Mouse (Mus musculus) testis, adult 2 months (tissue): ENCODE data around the gene Dnase1l2. TPM values are rescaled to one million over a fixed set of nuclear protein-coding genes. Genes with fewer than 3 reads are reported as not detected.

Experiments used
- H3K27ac ChIP-seq: fragments of 200-500 bp; 2 replicates; pipeline ENCODE4 v1.5.1; 2012; ENCODE audit warnings: low read depth, low read length; ENCODE audit not compliant: control insufficient read depth, insufficient read depth
- H3K27me3 ChIP-seq: fragments of 200-500 bp; 2 replicates; pipeline ENCODE4 v1.6.1; 2012; ENCODE audit warnings: mild to moderate bottlenecking, low read length, moderate library complexity; ENCODE audit not compliant: control insufficient read depth, insufficient read depth
- H3K36me3 ChIP-seq: fragments of 200-500 bp; 2 replicates; pipeline ENCODE4 v1.6.1; 2012; ENCODE audit warnings: mild to moderate bottlenecking, low read length; ENCODE audit not compliant: control insufficient read depth, insufficient read depth
- H3K4me1 ChIP-seq: fragments of 200-500 bp; 2 replicates; pipeline ENCODE4 v1.6.1; 2012; ENCODE audit warnings: low read length; ENCODE audit not compliant: control insufficient read depth, insufficient read depth
- H3K4me3 ChIP-seq: fragments of 200-500 bp; 2 replicates; pipeline ENCODE4 v1.5.1; 2012; ENCODE audit warnings: low read depth, mild to moderate bottlenecking, low read length, moderate library complexity, mixed read lengths; ENCODE audit not compliant: control insufficient read depth
- CTCF ChIP-seq: fragments of 200-500 bp; IDR thresholded peaks from 2 replicates; pipeline ENCODE4 v1.5.1; 2012; ENCODE audit warnings: low read depth, mild to moderate bottlenecking, inconsistent platforms, low read length, moderate library complexity; ENCODE audit not compliant: control insufficient read depth, insufficient read depth, insufficient replicate concordance
- POLR2A ChIP-seq: fragments of 200-500 bp; IDR thresholded peaks from 2 replicates; pipeline ENCODE4 v1.6.1; 2012; ENCODE audit warnings: low read depth, mild to moderate bottlenecking, inconsistent platforms, low read length, moderate library complexity; ENCODE audit not compliant: control insufficient read depth
- polyA plus RNA-seq: library from polyadenylated mRNA; depleted of rRNA; stranded (reverse); fragments of >200 nt; gene quantifications from 2 replicates; pipeline ENCODE4 v1.2.3, GENCODE M21; 2012; rRNA removed

The Dnase1l2 gene
- 6.4 and 9.3 TPM in 2 replicates for polyA plus RNA-seq

DNA sequence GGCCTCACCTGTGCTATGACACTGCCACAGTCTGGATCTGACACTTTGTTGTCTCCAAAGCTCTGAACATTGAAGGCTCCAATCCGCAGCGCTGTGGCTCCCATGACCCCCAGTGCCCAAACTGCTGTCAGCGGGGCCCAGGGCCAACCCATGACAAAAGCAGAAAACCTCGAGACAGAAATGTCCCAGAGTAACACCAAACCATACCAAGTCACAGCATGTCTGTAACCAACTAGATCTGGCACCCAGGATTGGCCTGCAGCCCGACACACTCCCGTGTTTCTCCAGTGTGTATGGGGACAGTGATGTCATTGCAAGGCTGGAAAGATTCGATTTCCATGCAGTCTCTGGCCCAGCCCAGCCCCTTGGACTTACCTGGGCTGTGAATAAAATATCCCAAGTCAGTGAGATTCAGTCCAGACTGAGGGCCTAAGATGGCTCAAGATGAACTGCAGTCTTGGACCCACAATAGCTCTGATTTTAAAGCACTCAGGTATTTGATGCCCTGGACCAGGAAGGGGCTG, at the start of gene Dnase1l2:
Gene Dnase1l2 (minus strand): TSS at position 474 of the 524 bp plus-strand sequence.
- H3K27ac ChIP-seq, result no peak within 1 kb of the TSS
- no peak for TF ChIP-seq CTCF
- TF ChIP-seq POLR2A, result no peak
- H3K27me3 ChIP-seq, result no peaks in the 10 kb centered on the region
- peaks cover 2% of the 10 kb centered on the region for H3K36me3 ChIP-seq
- H3K4me3 ChIP-seq, result no peak within 1 kb of the TSS
- H3K4me1 ChIP-seq, result no peaks in the 10 kb centered on the region

DNA sequence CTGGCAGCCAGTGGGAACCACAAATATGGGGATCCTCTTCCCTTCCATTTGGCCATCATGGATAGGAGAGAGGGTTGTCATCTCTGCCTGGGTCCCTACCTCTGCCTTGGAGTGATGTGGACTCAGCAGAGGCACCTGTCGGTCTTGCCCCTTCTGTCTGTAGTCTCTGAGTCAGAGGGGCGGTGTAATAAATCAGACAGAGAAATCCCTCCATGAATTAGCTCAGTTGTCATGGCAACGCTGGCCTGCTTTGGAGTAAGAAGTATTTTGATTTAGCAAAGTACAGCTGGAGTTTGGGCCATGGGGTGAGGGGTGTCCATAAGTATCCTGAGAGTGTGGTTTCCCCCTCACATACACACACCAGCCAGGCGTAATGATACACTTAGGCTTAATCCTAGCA, 47.5 kb upstream of the Dnase1l2 start:
- H3K36me3 ChIP-seq, result no peaks in the 10 kb centered on the region
- no peak overlapping the region for H3K4me3 ChIP-seq
- peaks cover 8% of the 10 kb centered on the region for H3K4me1 ChIP-seq
- TF ChIP-seq CTCF (no peak), POLR2A (no peak)
- H3K27me3 ChIP-seq, result no peaks in the 10 kb centered on the region
- H3K27ac ChIP-seq, result no peak overlapping the region

DNA sequence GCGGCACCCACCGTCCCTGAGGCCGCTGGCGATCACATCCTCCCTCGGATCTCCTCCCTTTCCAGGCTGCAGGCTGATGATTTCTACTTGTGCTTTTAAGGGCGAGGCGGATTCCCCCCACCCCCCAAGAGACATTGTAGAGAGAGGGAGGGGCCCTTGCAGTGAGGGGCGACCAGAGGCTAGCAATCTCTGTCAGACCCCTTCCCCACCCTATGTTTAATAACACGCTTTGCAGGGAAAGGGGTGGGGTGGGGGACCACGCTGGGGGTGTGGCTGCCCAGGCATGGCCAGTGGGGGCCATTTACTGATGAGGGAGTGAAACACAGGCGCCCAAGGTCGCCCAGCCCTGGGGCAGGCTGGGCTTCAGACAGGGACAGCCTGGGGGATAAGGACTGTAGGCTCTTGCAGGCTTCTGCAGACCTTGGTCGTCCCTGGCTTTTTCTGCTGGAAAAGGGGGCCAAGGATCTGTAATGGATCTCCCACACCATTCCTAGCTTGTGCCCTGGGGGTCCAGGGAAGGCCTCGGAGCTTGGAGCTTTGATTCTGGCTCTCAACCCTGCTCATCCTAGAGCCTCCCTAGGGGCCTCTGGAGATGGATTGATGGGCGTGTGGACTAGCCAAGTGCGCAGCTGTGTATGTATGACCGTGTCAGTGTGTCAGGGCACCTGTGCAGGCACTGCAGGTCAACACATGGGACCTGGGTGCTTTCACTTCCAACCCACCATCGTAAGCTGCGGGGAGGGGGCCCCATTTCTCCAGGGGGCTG, 46.5 kb upstream of the Dnase1l2 start:
- TF ChIP-seq POLR2A, result no peak
- no peak for TF ChIP-seq CTCF
- peaks cover 8% of the 10 kb centered on the region for H3K4me1 ChIP-seq
- H3K27me3 ChIP-seq, result no peaks in the 10 kb centered on the region
- H3K27ac ChIP-seq, result no peak overlapping the region
- peak overlapping the region; percentile 88 for H3K4me3 ChIP-seq
- H3K36me3 ChIP-seq, result no peaks in the 10 kb centered on the region

DNA sequence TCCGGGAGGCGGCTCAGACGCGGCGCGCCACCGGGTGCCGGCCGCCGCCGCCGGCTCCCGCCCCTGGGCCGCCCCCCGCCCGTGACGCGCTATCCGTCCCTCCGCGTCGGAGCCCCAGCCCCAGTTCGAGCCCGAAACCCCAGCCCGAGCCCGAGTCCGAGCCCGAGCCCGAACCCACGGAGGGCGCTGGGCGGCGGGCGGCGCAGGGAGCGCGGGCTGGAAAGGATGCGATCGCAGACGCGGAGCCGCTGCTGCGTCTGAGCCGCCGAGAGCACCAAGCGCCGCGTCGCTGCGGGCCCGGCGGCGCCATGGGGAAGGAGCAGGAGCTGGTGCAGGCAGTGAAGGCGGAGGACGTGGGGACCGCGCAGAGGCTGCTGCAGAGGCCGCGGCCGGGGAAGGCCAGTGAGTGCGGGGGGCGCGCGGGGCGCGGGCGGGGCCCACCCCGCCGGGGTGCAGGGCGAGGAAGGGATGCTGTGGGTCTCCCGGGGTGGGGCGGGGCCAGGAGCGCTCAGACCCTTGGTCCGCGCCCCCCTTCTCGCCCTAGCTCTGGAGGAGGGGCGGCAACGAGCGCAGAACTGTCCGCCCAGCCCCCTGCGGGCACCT, 45.9 kb upstream of the Dnase1l2 start:
- peak overlapping the region; percentile 37; the same call in 1 of the 2 replicates for H3K27ac ChIP-seq
- H3K27me3 ChIP-seq, result no peaks in the 10 kb centered on the region
- H3K36me3 ChIP-seq, result no peaks in the 10 kb centered on the region
- peak overlapping the region; percentile 88 for H3K4me3 ChIP-seq
- TF ChIP-seq CTCF (no peak), POLR2A (no peak)
- H3K4me1 ChIP-seq, result peaks cover 8% of the 10 kb centered on the region

DNA sequence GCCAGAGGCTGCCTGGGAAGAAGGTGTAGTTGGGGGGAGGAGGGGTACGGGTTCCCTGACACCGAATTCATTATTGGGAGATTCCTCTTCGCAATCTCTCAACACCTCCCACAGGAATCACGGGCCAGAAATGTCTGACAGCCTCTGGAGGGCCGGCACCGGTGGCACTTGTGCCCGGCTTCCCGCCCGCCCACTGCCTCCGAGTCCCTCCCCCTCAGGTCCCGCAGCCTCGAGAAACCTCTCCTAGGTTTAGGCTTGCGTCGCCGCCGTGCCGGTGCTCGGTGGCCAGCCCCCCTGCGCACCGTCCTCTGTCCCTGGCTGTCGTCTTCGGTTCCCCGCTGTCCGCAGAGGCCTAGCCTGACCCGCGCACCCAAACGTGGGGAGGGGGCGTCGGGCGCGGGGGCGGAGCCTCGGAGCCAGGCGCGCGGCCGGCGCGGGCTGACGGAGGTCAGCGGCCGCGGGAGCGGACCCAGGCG, 45.3 kb upstream of the Dnase1l2 start, which contains the start of gene Caskin1:
Gene Caskin1 (plus strand): TSS at position 416 of the 476 bp plus-strand sequence.
- H3K4me3 ChIP-seq, result peak within 1 kb of the TSS; percentile 88
- no peaks in the 10 kb centered on the region for H3K27me3 ChIP-seq
- H3K4me1 ChIP-seq, result peaks cover 8% of the 10 kb centered on the region
- TF ChIP-seq POLR2A (no peak; the same call in 1 of the 2 replicates), CTCF (no peak)
- H3K36me3 ChIP-seq, result no peaks in the 10 kb centered on the region
- peak within 1 kb of the TSS; percentile 37; the same call in 1 of the 2 replicates for H3K27ac ChIP-seq

DNA sequence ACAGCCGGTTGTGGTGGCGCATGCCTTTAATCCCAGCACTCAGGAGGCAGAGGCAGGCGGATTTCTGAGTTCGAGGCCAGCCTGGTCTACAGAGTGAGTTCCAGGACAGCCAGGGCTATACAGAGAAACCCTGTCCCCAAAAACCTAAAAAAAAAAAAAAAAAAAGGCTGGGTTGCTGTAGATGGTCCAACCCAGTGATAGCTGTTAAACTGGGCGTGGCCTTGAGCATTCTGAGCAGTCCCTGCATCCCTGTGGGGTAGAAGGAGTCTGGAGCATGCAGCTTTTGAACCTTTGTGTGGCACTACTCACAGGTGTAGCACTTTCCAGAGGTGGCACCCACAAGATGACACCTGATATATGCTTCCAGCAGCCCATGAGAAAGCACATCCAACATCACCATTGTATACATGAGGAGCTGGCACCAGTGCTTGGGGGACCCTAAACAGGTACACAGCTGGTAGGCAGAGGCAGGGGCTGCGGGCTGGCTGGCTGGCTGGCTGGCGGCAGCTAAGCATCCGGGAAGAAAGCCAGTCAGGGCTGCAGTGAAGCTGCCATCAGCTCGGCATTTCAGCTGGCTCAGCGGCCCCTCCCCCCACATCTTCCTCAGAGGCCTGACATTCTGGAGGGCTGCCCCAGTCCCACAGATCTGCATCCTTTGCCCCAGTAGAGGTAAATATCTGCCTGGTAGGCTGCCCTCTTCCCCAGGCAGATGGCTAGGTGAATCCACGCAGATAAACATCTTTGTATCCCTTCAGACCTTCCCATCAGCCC, 42.4 kb upstream of the Dnase1l2 start:
- no peak overlapping the region for H3K27ac ChIP-seq
- H3K4me3 ChIP-seq, result no peak overlapping the region
- H3K36me3 ChIP-seq, result no peaks in the 10 kb centered on the region
- no peak for TF ChIP-seq POLR2A
- no peak for TF ChIP-seq CTCF
- H3K4me1 ChIP-seq, result peaks cover 9% of the 10 kb centered on the region
- H3K27me3 ChIP-seq, result no peaks in the 10 kb centered on the region

DNA sequence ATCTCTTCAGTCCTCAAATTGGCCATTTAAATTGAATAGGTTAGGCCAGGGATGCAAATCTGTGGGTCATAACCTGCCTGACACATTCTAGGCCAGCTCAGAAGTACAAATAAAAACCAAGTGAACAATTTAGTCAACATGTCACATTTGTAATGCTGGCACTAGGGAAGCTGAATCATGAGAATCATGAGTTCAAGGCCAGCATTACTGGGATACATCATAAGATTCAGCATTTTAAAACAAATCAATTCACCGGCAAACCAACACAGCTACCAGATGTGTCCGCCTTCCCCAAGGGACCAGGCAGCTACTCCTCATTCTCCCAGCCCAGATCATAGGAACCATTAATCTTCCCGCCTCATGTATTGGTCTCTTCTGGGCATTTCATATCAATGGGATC, 40.6 kb upstream of the Dnase1l2 start:
- Histone ChIP-seq H3K4me3 (no peak overlapping the region), H3K4me1 (peaks cover 7% of the 10 kb centered on the region), H3K27ac (no peak overlapping the region), H3K36me3 (no peaks in the 10 kb centered on the region), H3K27me3 (no peaks in the 10 kb centered on the region)
- TF ChIP-seq POLR2A (no peak), CTCF (no peak)
